Mouse (Mus musculus) left cerebral cortex, postnatal 36 days (tissue): Measurements from ENCODE around the gene Adra1d. TPM values are rescaled to one million over a fixed set of nuclear protein-coding genes. Genes with fewer than 3 reads are reported as not detected.
A peak's percentile ranks its signal among the peaks of the same experiment; 100 is the strongest.

Experiments used
- DNase-seq, 2 experiments: peaks; one replicate each; pipeline ENCODE4 v3.0.0; 2021 to 2022; ENCODE audit warnings: low spot score in 2 of 2, mixed read lengths in 1 of 2
- intact Hi-C: fragments of 180-260 bp; cut with DNase I; formaldehyde crosslinking; loops from one replicate; pipeline ENCODE4 v1.15.1; 2025
- total RNA-seq, 2 experiments: library from RNA; stranded (reverse); gene quantifications; 2 replicates each; pipeline ENCODE4 v1.2.3; 2021

Adra1d gene
- total RNA-seq, 2 experiments from 2014 or later = 54.2 to 63.3 TPM

DNA sequence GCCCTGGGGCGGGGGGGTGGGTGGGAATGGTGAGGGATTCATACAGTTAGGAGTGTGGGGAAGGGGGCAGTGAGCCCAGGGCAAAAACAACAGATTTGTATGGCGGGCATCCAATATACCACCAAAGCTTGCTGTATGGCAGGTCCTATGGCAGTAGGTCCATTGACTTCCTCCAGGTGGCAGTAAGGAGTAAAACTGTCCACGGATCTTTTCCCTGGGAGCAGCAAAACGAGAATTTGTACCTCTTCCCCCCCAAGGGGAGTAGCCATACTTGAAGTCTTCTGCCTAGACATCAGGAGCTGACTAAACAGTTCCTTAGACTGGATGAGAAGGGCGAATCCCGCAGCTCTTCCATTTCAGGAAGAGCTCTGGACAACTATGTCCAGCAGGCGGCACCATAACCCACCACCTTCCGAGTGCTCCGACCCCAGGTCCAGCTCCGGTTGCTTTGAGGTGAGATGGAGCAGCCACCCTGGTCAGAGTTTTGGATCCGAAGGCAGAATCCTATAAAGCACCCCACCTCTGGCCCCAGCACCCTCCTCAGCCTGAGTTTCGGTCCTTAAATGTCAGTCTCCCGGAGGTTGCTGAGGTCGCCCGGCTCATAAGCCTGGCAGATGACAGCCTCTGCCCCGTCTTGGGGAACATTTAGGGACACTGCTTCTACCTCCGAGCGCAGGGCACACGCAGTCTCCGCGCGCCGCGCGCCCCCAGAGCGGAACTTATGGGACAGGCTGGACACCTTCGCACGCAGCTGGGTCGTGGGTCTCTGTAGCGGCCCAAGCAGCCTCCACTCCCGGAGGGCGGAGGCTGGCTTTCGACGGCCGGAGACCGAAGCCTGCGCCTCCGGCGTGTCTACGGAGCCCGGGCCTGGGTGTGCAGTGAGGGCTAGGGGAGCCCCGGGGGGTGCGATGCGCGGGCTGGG lies 16.4 kb downstream of the Adra1d start:
- DNase-seq = peak; percentile 49 to 59
- intact Hi-C loops = loop anchor here (1.0 to 5.0 kb wide), 3 partner anchors 122 to 267 kb away; no protein-coding TSS in a partner anchor

DNA sequence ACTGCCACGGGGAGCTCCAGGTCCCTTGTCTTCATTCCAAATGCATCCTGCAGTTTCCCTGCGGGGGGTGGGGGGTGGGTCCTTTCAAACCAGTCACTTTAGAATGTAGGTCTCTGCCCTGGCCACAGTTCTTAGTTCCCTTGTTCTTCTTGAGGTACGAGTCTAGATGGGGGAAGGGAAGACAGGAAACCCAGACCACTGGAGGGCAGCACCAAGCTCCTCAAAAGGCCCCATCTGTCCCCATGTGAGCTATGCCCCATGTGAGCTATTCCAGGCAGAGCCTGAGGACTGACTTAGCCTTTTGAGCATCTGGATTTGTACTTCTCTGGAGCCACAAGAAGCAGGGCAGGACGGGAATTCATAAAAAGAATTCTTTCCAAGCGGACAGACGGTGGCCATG lies 19.6 kb downstream of the Adra1d start:
- intact Hi-C loops = no loop called here
- DNase-seq = no peak

DNA sequence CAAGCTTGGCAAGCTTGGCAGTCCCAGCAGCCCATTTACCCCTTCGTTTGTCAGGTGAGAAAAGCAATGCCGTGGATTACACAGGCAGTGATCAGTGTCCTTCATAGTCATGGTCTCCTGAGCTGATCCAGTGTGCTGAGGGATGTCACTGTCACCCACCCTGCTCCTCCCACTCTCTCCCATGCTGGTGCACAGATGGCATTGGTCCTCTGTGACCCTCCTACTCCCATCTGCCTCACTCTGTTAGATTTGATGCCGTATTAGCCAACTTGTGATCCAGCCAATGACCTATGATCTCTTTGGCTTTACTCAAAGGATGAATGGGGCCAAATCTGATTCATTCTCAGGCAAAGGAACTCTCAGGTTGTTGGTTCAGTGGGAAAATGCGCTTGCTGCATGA lies 20.4 kb downstream of the Adra1d start:
- intact Hi-C loops = no loop called here
- no peak for DNase-seq

DNA sequence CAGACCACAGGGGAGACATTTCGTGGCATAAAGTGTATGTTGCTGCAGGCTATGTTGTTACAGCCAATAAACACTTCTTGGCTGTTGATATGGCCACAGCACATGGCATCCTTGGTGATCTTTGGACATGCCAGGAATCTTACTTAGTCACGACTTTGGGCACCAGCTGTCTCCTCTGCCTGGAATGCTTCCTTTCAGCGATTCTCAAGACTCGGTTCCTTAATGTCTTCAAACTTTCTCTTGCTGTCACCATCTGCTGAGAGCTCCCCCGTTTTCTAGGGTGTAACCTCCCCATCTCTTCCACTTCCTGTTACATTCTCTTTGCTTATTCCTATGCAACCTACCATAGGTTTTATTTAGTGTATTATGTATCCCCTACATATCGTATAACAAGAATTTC lies 22.3 kb downstream of the Adra1d start:
- DNase-seq = no peak
- intact Hi-C loops = no loop called here

DNA sequence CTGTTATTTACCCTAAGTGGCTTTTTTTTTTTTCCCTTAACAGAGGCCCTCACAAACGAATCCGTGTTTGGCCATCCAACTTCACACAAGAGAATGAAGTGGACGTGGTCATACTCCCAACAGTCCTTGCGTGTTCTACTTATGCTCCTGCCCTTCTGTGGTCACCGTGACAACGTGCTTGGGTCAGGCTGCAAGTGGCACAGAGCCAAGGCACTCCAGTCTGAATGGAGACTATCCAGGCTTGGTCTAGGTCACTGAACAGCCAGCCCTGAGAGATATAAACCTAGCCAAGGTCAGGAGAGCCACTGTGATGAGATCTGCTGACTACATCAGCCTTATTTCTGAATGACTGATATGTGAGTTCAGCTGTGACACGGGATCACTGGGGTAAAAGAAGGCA lies 23.7 kb downstream of the Adra1d start:
- no peak for DNase-seq

DNA sequence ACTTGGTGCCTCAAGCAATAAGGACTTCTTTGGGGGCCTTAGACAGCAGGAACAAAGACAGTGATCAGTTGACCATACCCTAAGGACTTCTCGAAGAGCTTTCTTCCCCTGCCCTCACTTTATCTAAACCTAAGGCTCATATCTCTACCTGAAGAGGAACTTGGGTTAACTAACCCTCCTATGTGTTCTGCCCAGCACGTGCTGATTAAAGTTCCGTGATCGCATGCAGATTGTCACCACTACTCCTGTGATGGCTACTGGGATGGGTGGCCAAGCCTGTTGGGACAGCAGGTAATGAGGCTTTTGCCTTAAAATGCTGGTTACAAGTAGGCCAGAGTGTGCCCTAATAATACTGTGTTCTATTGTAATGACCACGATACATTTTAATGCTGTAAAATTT lies 26.9 kb downstream of the Adra1d start:
- intact Hi-C loops = no loop called here
- no peak for DNase-seq

More for the DNA sequence above, 23.7 kb downstream of the Adra1d start:
- intact Hi-C loops = no loop called here

DNA sequence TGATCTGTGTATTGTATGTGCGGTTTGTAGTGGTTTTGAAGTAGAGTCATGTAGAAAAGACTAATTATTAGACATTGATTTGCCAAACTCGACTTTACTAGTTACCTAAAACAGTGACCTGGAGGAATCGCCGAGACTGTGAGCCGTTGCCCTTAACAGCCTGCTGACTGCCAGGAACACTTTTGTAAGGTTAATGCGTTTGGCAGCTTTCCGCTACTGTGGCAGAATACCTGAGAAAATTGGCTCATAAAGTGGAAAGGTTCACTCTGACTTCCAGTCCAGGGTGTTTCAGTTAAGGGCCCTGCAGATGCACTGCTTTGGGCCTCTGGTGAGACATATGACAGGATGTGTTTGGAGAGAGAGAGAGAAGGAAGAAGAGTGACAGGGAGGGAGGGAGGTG lies 30.8 kb downstream of the Adra1d start:
- intact Hi-C loops = no loop called here
- DNase-seq = no peak

DNA sequence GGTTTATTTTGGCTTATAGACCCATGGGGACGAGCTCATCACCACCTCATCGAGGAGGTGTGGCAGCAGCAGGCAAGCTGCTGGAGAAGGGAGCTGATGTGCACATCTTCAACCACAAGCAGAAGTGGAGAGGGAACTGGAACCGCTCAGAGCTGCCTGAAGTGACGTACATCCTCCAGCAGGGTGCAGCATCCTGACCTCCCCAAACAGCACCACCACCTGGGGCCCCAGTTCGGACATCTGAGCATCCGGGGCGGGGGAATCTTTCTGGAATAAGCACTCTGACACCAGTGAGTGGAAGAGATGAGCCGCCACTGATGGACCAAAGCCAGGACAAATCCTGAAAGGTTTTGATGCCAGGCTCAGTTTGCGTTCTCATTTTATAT lies 31.5 kb downstream of the Adra1d start:
- intact Hi-C loops = no loop called here
- DNase-seq = peak in 1 of 2 experiments; percentile 41

DNA sequence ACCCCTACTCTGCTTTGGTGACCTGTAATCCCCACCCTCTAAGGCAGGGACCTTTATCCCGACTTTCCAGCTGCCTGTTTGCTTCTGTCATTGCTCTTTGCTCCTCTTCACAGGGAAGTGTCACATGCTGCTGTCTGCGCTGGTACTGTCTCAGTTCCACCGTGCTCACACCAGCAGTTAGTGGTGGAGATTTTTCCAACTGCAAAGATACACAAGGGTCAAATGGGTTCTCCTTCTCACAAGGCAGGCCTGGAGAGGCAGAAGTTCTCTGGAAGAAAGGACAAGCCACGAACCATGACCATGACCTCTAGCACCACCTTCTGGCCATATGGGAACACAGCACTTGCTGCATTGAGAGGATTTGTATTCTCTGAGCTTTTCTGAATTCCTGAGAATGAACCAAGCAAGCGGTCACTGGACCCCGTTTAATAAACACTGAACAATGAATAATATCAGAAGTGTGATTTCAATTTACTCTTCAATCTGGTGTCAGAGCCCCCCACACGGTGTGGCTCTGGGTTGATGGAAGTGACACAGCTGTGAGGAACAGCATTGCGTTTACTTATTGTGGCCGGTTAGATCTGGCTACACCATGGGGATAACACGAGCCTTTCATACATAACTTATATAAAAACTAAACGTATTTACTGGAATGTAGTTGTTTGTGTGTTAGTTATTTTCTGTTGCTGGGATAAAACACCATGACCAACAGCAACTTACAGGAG lies 32.0 kb downstream of the Adra1d start:
- peak in 1 of 2 experiments; percentile 52 for DNase-seq
- intact Hi-C loops = loop anchor here (5.0 to 10.0 kb wide), 2 partner anchors 108 to 435 kb away; no protein-coding TSS in a partner anchor

DNA sequence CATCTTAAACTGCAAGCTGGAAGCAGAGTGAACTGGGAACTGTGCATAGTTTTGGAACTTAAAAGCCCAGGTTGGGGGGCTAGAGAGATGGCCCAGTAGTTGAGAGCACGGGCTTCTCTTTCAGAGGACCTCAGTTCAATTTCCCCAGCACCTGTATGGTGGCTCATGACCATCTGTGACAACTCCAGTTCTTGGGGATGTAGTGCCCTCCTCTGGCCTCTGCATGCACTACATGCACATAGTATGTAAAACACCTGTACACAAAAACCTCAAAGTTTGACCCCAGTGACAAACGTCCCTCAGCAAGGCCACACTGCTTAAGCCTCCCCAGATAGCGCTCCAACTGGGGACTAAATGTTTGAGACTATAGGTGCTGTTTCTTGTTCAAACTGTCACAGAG lies 35.0 kb downstream of the Adra1d start:
- intact Hi-C loops = loop anchor here (5.0 to 10.0 kb wide), 2 partner anchors 105 to 432 kb away; no protein-coding TSS in a partner anchor
- DNase-seq = no peak

DNA sequence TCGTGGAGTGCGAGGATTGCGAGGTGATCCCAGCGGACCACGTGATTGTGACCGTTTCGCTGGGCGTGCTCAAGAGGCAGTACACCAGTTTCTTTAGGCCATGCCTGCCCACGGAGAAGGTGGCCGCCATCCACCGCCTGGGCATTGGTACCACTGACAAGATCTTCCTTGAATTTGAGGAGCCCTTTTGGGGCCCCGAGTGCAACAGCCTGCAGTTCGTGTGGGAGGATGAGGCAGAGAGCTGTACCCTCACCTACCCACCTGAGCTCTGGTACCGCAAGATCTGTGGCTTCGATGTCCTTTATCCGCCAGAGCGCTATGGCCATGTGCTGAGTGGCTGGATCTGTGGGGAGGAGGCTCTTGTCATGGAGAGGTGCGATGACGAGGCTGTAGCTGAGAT lies 41.3 kb downstream of the Adra1d start:
- no peak for DNase-seq
- intact Hi-C loops = loop anchor here (10.0 kb wide), 1 partner anchor 426 kb away; no protein-coding TSS in a partner anchor

DNA sequence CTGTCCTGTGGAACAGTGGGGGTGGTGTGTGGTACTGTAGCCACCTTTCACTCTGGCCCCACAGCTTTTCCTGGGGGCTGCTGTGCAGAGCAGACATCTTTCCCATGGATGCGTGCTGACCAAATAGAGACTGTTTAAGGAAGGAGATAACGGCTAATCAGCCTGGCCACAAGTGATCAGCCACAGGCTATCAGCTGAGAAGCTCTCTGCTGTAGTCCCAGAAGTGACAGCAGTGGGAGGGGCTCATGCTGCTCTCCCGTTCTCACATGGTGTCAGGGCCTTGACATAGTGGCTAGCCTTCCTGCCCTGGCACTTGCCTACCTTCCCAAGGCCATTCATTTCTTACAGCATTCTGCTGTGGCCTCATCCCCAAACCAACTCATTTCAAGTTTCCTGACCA lies 43.3 kb downstream of the Adra1d start:
- DNase-seq = no peak
- intact Hi-C loops = no loop called here

DNA sequence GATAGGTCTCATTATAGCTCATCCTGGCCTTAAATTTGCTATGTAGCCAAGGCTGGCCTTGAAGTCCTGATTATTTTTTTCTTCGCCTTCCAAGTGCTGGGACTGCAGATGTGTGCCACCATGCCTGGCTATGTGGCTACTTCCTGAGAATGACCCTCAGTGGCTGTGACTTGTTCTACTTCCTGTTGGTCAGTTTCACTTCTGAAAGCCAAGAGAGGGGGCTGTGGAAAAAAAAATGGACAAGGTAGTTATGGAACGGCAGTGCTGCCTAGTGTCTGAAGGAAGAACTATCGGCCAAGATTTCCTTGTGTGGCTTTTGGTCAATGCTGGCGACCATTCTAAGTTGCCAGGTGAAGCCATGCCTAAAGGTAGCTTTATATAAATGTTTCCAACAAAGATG lies 44.5 kb downstream of the Adra1d start:
- no peak for DNase-seq
- intact Hi-C loops = no loop called here

DNA sequence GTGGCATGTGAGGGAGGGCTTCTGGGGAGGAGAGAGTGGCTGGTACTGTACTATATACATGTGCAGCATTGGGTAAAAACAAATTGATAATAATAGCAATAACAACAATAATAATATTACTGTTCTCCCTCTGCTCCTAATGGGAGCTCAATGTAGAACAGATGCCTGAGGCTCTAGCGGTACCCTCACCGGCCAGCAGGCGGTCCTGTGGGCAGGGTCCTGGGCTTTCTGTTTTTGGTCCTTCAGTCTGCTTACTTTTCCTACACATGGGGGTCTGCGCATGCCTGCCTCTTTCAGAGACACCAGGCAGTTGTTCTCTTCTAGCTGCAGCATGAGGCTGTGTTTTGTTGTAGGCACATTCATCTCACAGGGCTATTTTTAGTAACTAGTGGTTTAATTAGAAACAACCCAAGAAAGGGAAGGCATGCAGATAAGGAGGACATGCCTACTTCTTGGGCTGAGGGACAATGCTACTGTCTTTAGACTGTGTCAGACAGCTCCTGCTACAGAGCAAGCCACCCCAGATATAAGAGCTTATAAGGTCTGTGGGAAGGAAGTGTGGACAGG lies 47.9 kb downstream of the Adra1d start:
- intact Hi-C loops = no loop called here
- DNase-seq = no peak

DNA sequence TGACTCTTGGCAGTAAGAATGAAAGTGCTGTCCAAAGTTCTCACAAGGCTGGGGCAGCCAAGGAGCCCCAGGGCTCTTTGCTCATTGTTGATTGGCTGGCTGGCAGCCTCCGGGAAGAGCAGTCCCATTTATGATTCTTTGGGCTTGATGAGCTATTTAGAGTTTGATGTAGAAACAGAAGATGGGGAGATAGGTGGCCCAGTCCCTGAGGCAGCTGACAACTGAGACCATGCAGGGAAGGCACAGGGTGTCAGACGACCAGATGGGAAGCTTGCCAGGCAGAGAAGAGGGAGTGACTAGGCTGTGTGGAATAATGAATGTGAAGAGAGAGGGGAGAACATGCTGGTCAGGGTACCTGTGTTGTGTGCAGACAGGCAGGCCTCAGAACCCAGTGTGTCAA lies 48.6 kb downstream of the Adra1d start:
- no peak for DNase-seq
- intact Hi-C loops = no loop called here

DNA sequence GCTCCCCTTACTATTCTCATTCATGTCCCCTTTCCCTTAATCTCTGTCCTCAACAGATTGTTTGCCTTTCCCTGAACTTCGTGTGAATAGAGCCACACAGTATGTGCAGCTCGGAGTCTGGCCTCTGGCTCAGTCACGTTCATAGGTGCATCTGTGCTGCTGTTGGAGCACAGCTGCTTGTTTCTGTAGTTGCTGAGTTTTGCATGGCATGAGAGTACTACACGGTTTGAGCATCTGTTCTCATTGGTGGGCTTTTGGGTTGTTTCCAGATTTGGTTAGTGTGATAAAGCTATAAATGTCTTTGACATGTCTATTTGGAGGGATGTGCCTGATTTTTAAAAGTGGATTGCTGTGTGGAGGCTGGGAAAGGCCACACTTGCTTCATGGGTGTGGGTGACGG lies 51.6 kb downstream of the Adra1d start:
- DNase-seq = no peak

DNA sequence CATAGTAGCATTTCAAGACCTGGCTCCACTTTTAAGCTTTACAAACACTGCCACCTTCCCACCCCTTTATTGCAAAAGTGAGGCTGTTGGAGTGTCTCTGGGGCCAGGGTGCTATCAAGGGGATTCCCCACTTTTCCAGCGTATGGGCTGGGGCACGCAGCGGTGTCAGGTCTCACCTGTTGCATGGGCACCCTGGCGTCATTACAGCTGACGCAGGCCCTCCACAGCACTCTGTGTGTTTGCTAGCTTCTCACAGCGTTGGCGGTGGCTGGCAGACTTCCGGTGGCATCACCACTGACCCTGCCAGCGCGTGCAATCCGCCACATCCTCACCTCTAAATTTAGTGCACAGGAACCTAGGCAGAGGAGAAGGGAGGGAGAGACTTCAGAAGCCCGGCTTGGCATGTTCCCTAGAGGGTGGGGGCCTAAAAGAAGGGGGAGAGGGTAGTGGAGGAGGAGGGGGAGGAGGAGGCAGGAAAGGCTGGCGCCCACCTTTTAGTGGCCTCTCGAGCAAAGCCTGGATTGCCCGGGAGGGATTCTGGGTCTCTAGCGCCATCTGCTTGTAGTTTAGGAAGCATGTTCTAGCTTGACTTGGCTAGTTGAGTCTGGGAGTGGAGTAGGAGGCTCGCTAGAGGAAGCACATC lies 52.3 kb downstream of the Adra1d start:
- DNase-seq = peak; percentile 58 to 59
- intact Hi-C loops = loop anchor here (1.0 kb wide), 1 partner anchor 86 kb away; no protein-coding TSS in a partner anchor

More for the DNA sequence above, 51.6 kb downstream of the Adra1d start:
- intact Hi-C loops = no loop called here

DNA sequence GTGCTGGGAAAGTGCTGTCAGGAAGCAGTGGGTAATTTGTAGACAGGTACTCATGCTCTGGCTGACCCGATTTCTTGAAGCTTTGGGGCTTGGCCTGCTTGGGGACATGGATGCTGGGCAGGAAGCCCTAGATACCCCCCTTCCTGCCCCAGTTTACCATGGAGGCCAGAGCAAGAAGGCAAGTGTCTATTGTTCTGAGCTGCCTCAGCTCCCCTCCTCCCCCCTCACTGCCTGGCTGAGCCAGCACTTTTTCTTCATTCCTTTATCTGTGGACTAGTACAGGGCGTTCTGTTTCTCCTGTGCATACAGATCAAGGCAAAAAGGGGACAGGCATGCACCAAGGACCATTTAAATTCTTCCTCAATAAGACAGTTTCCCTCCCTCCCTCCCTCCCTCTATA lies 53.6 kb downstream of the Adra1d start:
- intact Hi-C loops = no loop called here
- DNase-seq = peak; percentile 28 to 40

DNA sequence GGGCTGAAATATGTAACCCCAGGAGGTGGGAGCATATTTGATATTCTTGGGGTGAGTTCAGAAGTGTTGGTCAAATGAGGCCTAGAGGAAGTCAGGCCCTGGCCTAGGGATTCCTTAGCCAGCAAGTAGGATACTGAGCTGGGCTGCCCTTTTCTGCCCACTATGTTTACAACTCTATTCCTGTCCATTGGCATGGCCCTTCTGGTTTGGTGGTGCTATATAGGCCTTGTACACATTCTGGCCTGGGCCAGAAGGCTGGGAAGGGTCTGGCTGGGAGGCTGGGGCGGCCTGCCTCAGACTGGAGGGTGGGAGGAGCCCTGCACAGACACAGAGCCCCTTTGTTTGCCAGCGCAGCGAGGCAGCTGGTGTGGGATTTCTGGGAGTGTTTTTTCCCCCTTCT lies 55.7 kb downstream of the Adra1d start:
- intact Hi-C loops = no loop called here
- DNase-seq = no peak

DNA sequence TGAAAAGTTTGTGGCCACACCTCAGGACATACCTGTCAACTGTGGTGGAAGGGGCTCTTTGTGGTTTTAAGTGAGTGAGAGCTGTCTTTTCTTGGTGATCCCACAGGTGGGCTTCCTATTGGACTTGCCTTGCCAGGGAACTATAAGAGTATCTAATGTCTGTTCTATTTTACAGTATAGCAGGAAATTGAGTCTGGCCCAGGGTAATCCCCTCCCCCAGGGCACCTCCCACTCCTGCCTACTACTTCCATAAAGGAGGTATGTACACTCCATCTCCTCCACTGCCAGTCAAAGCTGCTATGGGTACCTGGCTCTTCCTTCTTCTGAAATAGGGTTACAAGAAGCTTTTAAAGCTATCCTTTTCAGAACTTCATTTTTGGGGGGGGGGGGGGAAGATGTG lies 56.7 kb downstream of the Adra1d start:
- no peak for DNase-seq
- intact Hi-C loops = no loop called here
